25 mouse cellular contexts compared by ENCODE assay signal in genomic region chr4:151603586-151603985, GRCm38 (mm10).
DNase-seq lines count a peak whose midpoint lies in the region; ATAC-seq and TF ChIP-seq lines count a peak whose summit lies in the region.
"Had no signal": no experiment of that assay in that cellular context is flagged by ENCODE, and none has a peak within 500 bp of the region (broad histone marks: within the 10 kb centered on the region; RNA-seq: fewer than 3 reads in every experiment).

No protein-coding gene starts in this region.

- H3K9me3 ChIP-seq in hindbrain, embryonic 13.5 days = no peaks in the 10 kb centered on the region
- H3K9me3 ChIP-seq in hindbrain, embryonic 12.5 days (replicated peaks) = no peaks in the 10 kb centered on the region
- H3K9me3 ChIP-seq in midbrain, embryonic 14.5 days (ENCODE audit: control insufficient read depth, low read length) = no peaks in the 10 kb centered on the region
- H3K9me3 ChIP-seq in midbrain, embryonic 13.5 days = no peaks in the 10 kb centered on the region
- no peaks in the 10 kb centered on the region for H3K9me3 ChIP-seq in neural tube, embryonic 13.5 days
- no peaks in the 10 kb centered on the region for H3K9me3 ChIP-seq in intestine, postnatal 0 days (ENCODE audit: control insufficient read depth)
- H3K9me3 ChIP-seq: embryonic facial prominence, embryonic 12.5 days; embryonic facial prominence, embryonic 15.5 days; heart, embryonic 12.5 days; heart, embryonic 15.5 days; hindbrain, embryonic 15.5 days had no signal

- 59% methylated on average over 9 of the region's 9 CpGs for WGBS in hindbrain, embryonic 13.5 days
- 81% methylated on average over 9 of the region's 9 CpGs for WGBS in hindbrain, embryonic 12.5 days
- 56% methylated on average over 9 of the region's 9 CpGs for WGBS in midbrain, embryonic 14.5 days
- WGBS in midbrain, embryonic 13.5 days = 67% methylated on average over 9 of the region's 9 CpGs
- 50% methylated on average over 9 of the region's 9 CpGs for WGBS in neural tube, embryonic 13.5 days
- WGBS in intestine, postnatal 0 days = 86% methylated on average over 9 of the region's 9 CpGs

- TF ChIP-seq CTCF in intestine, postnatal 0 days (IDR thresholded peaks at IDR 0.05; ENCODE audit: low read depth) = no peak

- DNase-seq in midbrain, embryonic 14.5 days = peak; percentile 60
- DNase-seq in neural tube, embryonic 10.5 days (ENCODE audit: extremely low spot score, low spot score) = no peak
- DNase-seq: adrenal gland, adult 8-10 months; adrenal gland, postnatal 25 days; cerebellum, adult 2 months; cerebellum, adult 9-11 months; cerebellum, postnatal 25 days; forebrain, postnatal 0 days; gastrocnemius, adult 2 months; gastrocnemius, postnatal 14 days; heart, adult 11 months; heart, postnatal 10 days; heart, postnatal 36 days had no signal

- H3K36me3 ChIP-seq in hindbrain, embryonic 13.5 days = no peaks in the 10 kb centered on the region
- H3K36me3 ChIP-seq in hindbrain, embryonic 12.5 days = no peaks in the 10 kb centered on the region
- no peaks in the 10 kb centered on the region for H3K36me3 ChIP-seq in midbrain, embryonic 14.5 days (ENCODE audit: control insufficient read depth, insufficient read depth, low read length)
- no peaks in the 10 kb centered on the region for H3K36me3 ChIP-seq in midbrain, embryonic 13.5 days
- no peaks in the 10 kb centered on the region for H3K36me3 ChIP-seq in neural tube, embryonic 13.5 days
- no peaks in the 10 kb centered on the region for H3K36me3 ChIP-seq in intestine, postnatal 0 days (ENCODE audit: control insufficient read depth, insufficient read depth)
- H3K36me3 ChIP-seq: embryonic facial prominence, embryonic 12.5 days; embryonic facial prominence, embryonic 15.5 days; heart, embryonic 12.5 days; heart, embryonic 15.5 days; hindbrain, embryonic 15.5 days had no signal

- no peak overlapping the region for H3K9ac ChIP-seq in hindbrain, embryonic 13.5 days
- no peak overlapping the region for H3K9ac ChIP-seq in hindbrain, embryonic 12.5 days
- no peak overlapping the region for H3K9ac ChIP-seq in midbrain, embryonic 14.5 days (replicated peaks; ENCODE audit: low read length)
- no peak overlapping the region for H3K9ac ChIP-seq in midbrain, embryonic 13.5 days (replicated peaks)
- peak overlapping the region; percentile 38; the same call in 1 of the 2 replicates for H3K9ac ChIP-seq in neural tube, embryonic 13.5 days
- H3K9ac ChIP-seq in intestine, postnatal 0 days (ENCODE audit: low read depth, low read length) = no peak overlapping the region
- H3K9ac ChIP-seq: embryonic facial prominence, embryonic 12.5 days; embryonic facial prominence, embryonic 15.5 days; forebrain, postnatal 0 days; heart, embryonic 12.5 days; heart, embryonic 15.5 days; hindbrain, embryonic 15.5 days had no signal

- no peak overlapping the region for H3K4me3 ChIP-seq in hindbrain, embryonic 13.5 days
- H3K4me3 ChIP-seq in hindbrain, embryonic 12.5 days = no peak overlapping the region
- H3K4me3 ChIP-seq in midbrain, embryonic 14.5 days (replicated peaks; ENCODE audit: low read depth, low read length) = no peak overlapping the region
- no peak overlapping the region for H3K4me3 ChIP-seq in midbrain, embryonic 13.5 days (replicated peaks)
- no peak overlapping the region for H3K4me3 ChIP-seq in neural tube, embryonic 13.5 days
- no peak overlapping the region for H3K4me3 ChIP-seq in intestine, postnatal 0 days (ENCODE audit: low read depth, low read length)
- H3K4me3 ChIP-seq: embryonic facial prominence, embryonic 12.5 days; embryonic facial prominence, embryonic 15.5 days; gastrocnemius, adult 2 months; heart, embryonic 12.5 days; heart, embryonic 15.5 days; hindbrain, embryonic 15.5 days had no signal

- 0 out of 2 replicates have a peak, but pooled peaks cover 4% of the 10 kb centered on the region for H3K27me3 ChIP-seq in hindbrain, embryonic 13.5 days
- peaks cover 3% of the 10 kb centered on the region; the same call in 1 of the 2 replicates for H3K27me3 ChIP-seq in hindbrain, embryonic 12.5 days
- H3K27me3 ChIP-seq in midbrain, embryonic 14.5 days (ENCODE audit: control insufficient read depth, insufficient read depth, low read length) = no peaks in the 10 kb centered on the region
- 0 out of 2 replicates have a peak, but pooled peaks cover 2% of the 10 kb centered on the region for H3K27me3 ChIP-seq in midbrain, embryonic 13.5 days
- H3K27me3 ChIP-seq in neural tube, embryonic 13.5 days = no peaks in the 10 kb centered on the region
- no peaks in the 10 kb centered on the region for H3K27me3 ChIP-seq in intestine, postnatal 0 days (replicated peaks; ENCODE audit: control insufficient read depth, insufficient read depth, low read length)
- H3K27me3 ChIP-seq: embryonic facial prominence, embryonic 12.5 days; embryonic facial prominence, embryonic 15.5 days; heart, embryonic 12.5 days; heart, embryonic 15.5 days; hindbrain, embryonic 15.5 days had no signal

- H3K4me1 ChIP-seq in hindbrain, embryonic 13.5 days (replicated peaks) = peaks cover 22% of the 10 kb centered on the region
- H3K4me1 ChIP-seq in hindbrain, embryonic 12.5 days = no peaks in the 10 kb centered on the region
- H3K4me1 ChIP-seq in midbrain, embryonic 14.5 days (ENCODE audit: control insufficient read depth, insufficient read depth, low read length) = peaks cover 9% of the 10 kb centered on the region
- peaks cover 11% of the 10 kb centered on the region for H3K4me1 ChIP-seq in midbrain, embryonic 13.5 days (replicated peaks)
- peaks cover 30% of the 10 kb centered on the region for H3K4me1 ChIP-seq in neural tube, embryonic 13.5 days (replicated peaks)
- no peaks in the 10 kb centered on the region for H3K4me1 ChIP-seq in intestine, postnatal 0 days (replicated peaks; ENCODE audit: control insufficient read depth, insufficient read depth, low read length)
- H3K4me1 ChIP-seq: embryonic facial prominence, embryonic 12.5 days; embryonic facial prominence, embryonic 15.5 days; heart, embryonic 12.5 days; heart, embryonic 15.5 days had no signal

- H3K27ac ChIP-seq in hindbrain, embryonic 13.5 days = peak overlapping the region; percentile 3; the same call in 1 of the 2 replicates
- no peak overlapping the region for H3K27ac ChIP-seq in hindbrain, embryonic 12.5 days
- peak overlapping the region; percentile 32; the same call in 1 of the 2 replicates for H3K27ac ChIP-seq in midbrain, embryonic 14.5 days (replicated peaks; ENCODE audit: low read depth, low read length)
- no peak overlapping the region for H3K27ac ChIP-seq in midbrain, embryonic 13.5 days
- H3K27ac ChIP-seq in neural tube, embryonic 13.5 days (replicated peaks) = peak overlapping the region; percentile 59
- no peak overlapping the region for H3K27ac ChIP-seq in intestine, postnatal 0 days (ENCODE audit: low read depth, low read length)
- H3K27ac ChIP-seq: embryonic facial prominence, embryonic 12.5 days; embryonic facial prominence, embryonic 15.5 days; gastrocnemius, adult 2 months; heart, embryonic 15.5 days; hindbrain, embryonic 15.5 days had no signal

- ATAC-seq in hindbrain, embryonic 13.5 days (ENCODE audit: low FRiP score) = no peak
- ATAC-seq in hindbrain, embryonic 12.5 days (ENCODE audit: low FRiP score) = no peak
- ATAC-seq in midbrain, embryonic 14.5 days (ENCODE audit: low FRiP score, low TSS enrichment) = no peak
- ATAC-seq in midbrain, embryonic 13.5 days = no peak
- ATAC-seq in neural tube, embryonic 13.5 days (ENCODE audit: low read depth) = 0 out of 2 replicates have a peak, but pooled peaks have one; percentile 20
- no peak for ATAC-seq in intestine, postnatal 0 days
- ATAC-seq: activated CD4-positive, CD25-positive, alpha-beta regulatory T cell, adult 4 months; forebrain, embryonic 14.5 days; forebrain, postnatal 0 days had no signal

- H3K4me2 ChIP-seq in hindbrain, embryonic 13.5 days = no peak overlapping the region
- H3K4me2 ChIP-seq in hindbrain, embryonic 12.5 days (replicated peaks) = no peak overlapping the region
- no peak overlapping the region for H3K4me2 ChIP-seq in midbrain, embryonic 14.5 days (ENCODE audit: low read length)
- H3K4me2 ChIP-seq in midbrain, embryonic 13.5 days (replicated peaks) = no peak overlapping the region
- no peak overlapping the region for H3K4me2 ChIP-seq in neural tube, embryonic 13.5 days
- H3K4me2 ChIP-seq in intestine, postnatal 0 days (replicated peaks; ENCODE audit: low read depth) = no peak overlapping the region
- H3K4me2 ChIP-seq: embryonic facial prominence, embryonic 12.5 days; embryonic facial prominence, embryonic 15.5 days; heart, embryonic 12.5 days; heart, embryonic 15.5 days; hindbrain, embryonic 15.5 days had no signal

Comparison
In these comparisons a context has a peak if more than half of its experiments do, and no peak if none do; other contexts are left out.
1. H3K27ac ChIP-seq: peak in hindbrain, embryonic 13.5 days (single experiment), midbrain, embryonic 14.5 days (single experiment) and neural tube, embryonic 13.5 days (single experiment); none in hindbrain, embryonic 12.5 days (single experiment), midbrain, embryonic 13.5 days (single experiment) and intestine, postnatal 0 days (single experiment).